Mouse (Mus musculus) E14TG2a.4 (cell line): ENCODE results near the gene Gpha2.

ENCODE experiments used
- CTCF ChIP-seq: conservative IDR thresholded peaks from 2 replicates; pipeline ENCODE4 v1.5.1; 2014; ENCODE audit warnings: low read length
- NANOG ChIP-seq: IDR thresholded peaks from 2 replicates; pipeline ENCODE4 v1.6.1; 2014; ENCODE audit warnings: borderline replicate concordance, low read length, mixed read lengths

GRCm38 (mm10) chr19:6236053-6236441 lies 9.9 kb downstream of the Gpha2 start:
- TF ChIP-seq CTCF = no peak
- no peak for TF ChIP-seq NANOG
